Mouse (Mus musculus) embryonic fibroblast, embryonic 13.5 days (primary cell): ENCODE measurements around the gene Rab40c. TPM values are rescaled to one million over a fixed set of nuclear protein-coding genes. Genes with fewer than 3 reads are reported as not detected.
A peak's percentile ranks its signal among the peaks of the same experiment; 100 is the strongest.

Experiments
- H3K27ac ChIP-seq: 2 replicates; pipeline ENCODE4 v1.5.1; 2012; ENCODE audit warnings: low read length, control low read depth, inconsistent platforms; ENCODE audit not compliant: insufficient read depth
- H3K4me1 ChIP-seq: 2 replicates; pipeline ENCODE4 v1.6.1; 2011; ENCODE audit warnings: low read length; ENCODE audit not compliant: control insufficient read depth, insufficient read depth
- H3K4me3 ChIP-seq: 2 replicates; pipeline ENCODE4 v1.5.1; 2011; ENCODE audit warnings: mild to moderate bottlenecking, control low read depth, low read length; ENCODE audit not compliant: insufficient read depth
- CTCF ChIP-seq: IDR thresholded peaks from 2 replicates; pipeline ENCODE4 v1.5.1; 2011; ENCODE audit warnings: mild to moderate bottlenecking, control low read depth, low read length, moderate library complexity, borderline replicate concordance; ENCODE audit not compliant: insufficient read depth
- POLR2A ChIP-seq: IDR thresholded peaks from 2 replicates; pipeline ENCODE4 v1.6.1; 2011; ENCODE audit warnings: low read depth, mild to moderate bottlenecking, control low read depth, low read length, moderate library complexity
- polyA plus RNA-seq: library from polyadenylated mRNA; stranded (reverse); fragments of >200 nt; gene quantifications from 2 replicates; pipeline ENCODE4 v1.2.4, GENCODE M21; 2011; ENCODE audit warnings: low read depth; ENCODE audit not compliant: missing spikeins, insufficient read length

The Rab40c gene
- polyA plus RNA-seq, 1 experiment: 21.5 TPM

DNA sequence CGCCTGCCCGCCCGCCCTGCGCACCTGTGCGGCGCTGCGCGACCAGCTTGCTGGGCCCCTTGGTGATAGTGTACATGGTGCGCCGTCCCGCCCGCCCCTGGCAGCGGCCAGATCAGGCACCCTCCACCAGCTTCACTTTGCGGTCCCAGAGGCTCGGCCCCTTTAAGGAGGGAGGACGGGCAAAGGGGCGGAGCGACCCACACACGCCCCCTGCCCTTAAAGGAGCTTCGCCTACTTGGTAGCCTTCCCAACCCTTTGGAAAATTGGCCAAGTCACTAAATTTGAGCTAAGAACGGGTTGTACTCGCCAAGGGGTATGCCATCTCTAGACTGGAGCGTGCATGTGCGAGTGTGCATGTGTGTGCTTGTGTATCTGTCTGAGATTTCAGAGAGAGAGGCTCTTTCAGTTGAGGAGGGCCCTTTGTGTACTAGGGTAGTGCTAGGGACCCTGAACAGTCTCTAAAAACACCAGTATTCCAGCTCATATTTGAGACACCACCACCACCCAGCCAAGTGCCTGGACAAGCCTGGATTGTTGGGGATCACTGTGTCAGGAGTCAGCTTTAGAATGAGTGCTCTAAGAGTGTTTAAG, 50.8 kb downstream of the Rab40c start, which contains the start of gene Mcrip2:
Gene Mcrip2 (minus strand): TSS at position 164 of the 591 bp plus-strand sequence.
- no peaks in the 10 kb centered on the region for H3K4me1 ChIP-seq
- TF ChIP-seq CTCF: no peak
- TF ChIP-seq POLR2A: peak; percentile 51
- no peak within 1 kb of the TSS for H3K27ac ChIP-seq
- H3K4me3 ChIP-seq: peak within 1 kb of the TSS; percentile 56

GRCm38 (mm10) chr17:25867836-25868600, 51.5 kb downstream of the Rab40c start:
- TF ChIP-seq CTCF: no peak
- no peak for TF ChIP-seq POLR2A
- Histone ChIP-seq H3K4me3 (peak overlapping the region; percentile 56), H3K27ac (no peak overlapping the region), H3K4me1 (no peaks in the 10 kb centered on the region)

DNA sequence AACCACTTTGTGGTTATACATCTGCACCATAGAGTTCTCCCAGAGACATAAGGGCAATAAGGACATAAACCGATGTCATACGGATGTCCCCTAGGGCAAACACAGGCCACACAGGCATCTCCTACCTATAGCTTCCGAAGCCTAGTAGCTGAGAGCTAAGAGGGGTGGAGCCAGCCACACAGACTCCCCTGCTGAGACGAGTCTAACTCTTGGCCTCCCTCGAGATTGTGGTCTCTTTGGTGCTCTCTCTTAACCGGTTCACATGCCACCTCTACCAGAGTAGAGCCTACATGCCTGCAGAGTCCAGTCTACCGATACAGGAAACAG, 52.1 kb downstream of the Rab40c start:
- peak overlapping the region; percentile 56 for H3K4me3 ChIP-seq
- no peak overlapping the region for H3K27ac ChIP-seq
- no peaks in the 10 kb centered on the region for H3K4me1 ChIP-seq
- TF ChIP-seq CTCF (no peak), POLR2A (no peak)

DNA sequence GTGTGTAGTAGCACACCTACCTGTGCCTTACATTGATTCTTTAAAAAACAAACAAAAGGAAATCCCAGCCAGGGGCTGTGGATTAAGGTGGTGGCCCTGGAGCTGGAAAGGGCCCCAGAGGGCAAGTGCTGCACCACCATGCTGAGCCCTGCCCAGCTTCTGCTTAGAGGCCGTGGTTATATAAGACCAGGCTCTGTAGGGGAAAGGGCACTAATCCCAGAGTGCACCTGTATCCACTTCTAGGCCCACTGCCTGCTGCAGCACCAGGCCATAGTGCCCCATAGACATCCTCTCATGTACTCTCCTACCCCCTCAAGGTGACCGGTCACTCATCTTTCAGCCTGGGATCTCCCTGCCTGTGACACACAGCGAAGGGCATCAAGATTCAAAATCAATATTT, 53.4 kb downstream of the Rab40c start:
- TF ChIP-seq POLR2A (no peak), CTCF (no peak)
- no peak overlapping the region for H3K27ac ChIP-seq
- no peaks in the 10 kb centered on the region for H3K4me1 ChIP-seq
- H3K4me3 ChIP-seq: no peak overlapping the region

DNA sequence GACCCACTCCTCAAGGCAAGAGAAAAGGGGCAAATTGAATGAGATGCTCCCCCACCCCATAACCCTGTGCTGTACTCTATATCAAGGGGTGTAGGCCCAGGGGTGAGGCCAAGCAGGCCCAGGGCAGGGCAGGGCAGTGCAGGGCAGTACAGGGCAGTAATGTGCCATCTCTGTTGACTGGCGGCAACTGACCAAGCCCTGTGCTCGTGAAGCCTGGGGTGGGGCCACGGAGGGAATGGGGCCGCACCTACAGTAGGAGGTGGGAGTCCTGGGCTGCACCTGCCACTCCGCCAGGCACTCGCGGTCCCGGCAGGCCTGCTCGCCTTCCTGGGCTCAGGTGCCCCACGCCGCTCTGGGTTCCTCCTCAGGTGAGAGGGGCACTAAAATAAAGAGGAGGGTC, 54.2 kb downstream of the Rab40c start:
- Histone ChIP-seq H3K4me1 (no peaks in the 10 kb centered on the region), H3K27ac (no peak overlapping the region), H3K4me3 (no peak overlapping the region)
- TF ChIP-seq CTCF (no peak), POLR2A (no peak)

DNA sequence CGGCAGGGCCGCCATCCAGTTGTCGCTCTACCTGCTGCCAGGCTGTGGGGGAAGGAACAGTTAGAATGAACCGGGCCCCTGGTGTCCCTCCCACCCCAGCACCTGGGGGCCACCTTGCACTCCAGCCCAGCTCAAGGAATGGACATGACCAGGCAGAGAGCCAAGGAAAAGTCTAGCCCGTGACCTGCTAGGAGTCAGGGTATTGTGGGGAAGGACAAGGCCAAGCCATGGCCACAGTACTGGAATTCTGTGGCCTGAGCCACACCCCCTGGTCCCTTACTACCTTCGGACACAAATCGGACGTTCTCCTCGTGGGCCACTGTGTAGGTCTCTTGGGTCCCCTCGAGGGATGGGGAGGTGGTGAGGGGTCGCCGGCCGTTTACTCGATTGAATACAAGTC, 55.2 kb downstream of the Rab40c start:
- H3K27ac ChIP-seq: no peak overlapping the region
- H3K4me3 ChIP-seq: no peak overlapping the region
- no peak for TF ChIP-seq CTCF
- TF ChIP-seq POLR2A: no peak
- H3K4me1 ChIP-seq: no peaks in the 10 kb centered on the region

GRCm38 (mm10) chr17:25863681-25864080, 55.8 kb downstream of the Rab40c start:
- no peak overlapping the region for H3K4me3 ChIP-seq
- H3K27ac ChIP-seq: no peak overlapping the region
- TF ChIP-seq CTCF: no peak
- no peak for TF ChIP-seq POLR2A
- no peaks in the 10 kb centered on the region for H3K4me1 ChIP-seq

DNA sequence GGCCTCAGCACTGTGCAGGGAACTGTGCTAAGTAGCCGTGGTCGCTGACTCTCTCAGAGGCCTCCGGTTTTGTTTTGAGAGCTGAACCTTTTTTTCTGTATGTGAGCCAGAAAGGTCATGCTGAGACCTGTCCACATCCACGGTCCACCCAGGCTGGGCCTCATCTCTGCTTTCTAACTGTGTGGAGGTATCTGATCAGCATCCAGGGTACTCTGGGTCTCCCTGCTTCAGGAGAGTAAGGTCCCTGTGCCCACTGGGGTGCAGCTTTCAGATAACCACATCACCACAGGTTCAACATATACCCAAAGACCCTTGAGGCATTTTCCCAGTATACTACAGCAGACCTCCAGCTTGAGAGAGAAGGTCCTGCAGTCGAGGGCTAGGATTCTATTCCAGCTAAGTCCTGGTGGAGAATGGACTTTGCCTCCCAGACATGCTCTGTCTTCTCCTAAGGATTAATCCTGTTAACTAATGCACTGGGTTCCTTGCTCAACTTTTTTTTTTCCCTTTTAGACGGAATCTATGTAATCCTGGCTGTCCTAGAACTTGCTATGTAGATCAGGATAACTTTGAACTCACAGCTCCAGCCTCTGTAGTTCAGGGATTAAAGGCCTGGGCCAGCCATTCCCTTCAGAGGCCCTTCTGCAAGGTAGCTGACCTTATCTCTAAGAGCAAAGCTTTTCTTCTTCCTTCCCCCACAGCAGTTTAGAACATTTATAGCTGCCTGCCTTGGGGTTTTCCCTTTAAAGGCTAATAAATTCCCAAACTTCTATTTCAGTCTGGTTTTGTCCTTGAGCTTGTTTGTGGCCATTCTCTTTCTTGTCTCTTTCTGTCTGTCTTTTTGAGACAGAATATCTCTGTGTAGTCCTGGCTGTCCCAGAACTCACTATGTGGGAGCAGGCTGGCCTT, 57.6 kb downstream of the Rab40c start:
- Histone ChIP-seq H3K4me3 (peak overlapping the region; percentile 56), H3K4me1 (no peaks in the 10 kb centered on the region), H3K27ac (peak overlapping the region; percentile 9; the same call in 1 of the 2 replicates)
- TF ChIP-seq CTCF: no peak
- no peak for TF ChIP-seq POLR2A

DNA sequence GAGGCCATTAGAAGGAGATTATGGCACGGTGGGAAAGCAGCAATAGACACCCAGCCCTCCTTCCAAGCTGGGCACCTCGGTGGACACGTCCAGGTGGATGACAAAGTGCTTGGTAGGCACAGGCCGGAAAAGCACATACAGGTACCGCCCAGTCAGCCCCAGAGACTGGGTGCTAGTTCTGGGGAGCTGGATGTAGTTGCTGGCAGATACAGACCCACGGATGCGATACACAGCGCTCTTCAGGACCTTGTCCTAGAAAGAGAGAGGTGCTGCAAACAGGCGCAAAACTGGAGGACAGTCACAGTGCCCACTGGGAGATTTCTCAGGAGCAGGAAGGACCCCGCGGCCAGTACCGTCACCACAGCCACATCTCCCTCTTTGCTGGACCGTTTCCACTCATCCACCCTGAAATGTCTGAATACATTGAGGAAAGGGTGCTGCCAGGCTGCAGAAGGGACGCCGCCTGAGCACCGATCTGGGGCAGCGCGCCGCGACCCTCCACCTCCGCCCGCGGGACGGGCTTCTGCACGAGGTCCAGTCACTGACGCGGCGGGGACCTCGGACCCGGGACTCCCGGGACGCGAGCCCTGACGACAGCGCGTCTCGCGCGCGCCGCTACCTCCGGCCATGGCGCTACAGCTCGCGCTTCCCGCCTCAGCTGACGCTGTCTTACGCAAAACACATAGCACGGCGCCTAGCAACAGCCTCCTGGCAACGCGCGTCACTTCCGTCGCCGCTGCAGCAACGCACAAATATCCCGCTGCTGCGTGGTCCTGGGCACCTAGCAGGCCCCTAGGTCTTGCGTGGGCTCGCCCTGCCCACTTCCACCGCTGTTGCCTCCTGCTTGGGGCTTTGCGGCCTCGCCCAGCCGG, 58.5 kb downstream of the Rab40c start, which contains the start of gene Wdr90:
Gene Wdr90 (minus strand): TSS at position 670 of the 872 bp plus-strand sequence.
- H3K4me1 ChIP-seq: no peaks in the 10 kb centered on the region
- TF ChIP-seq CTCF (no peak), POLR2A (peak; percentile 72)
- H3K4me3 ChIP-seq: peak within 1 kb of the TSS; percentile 56
- H3K27ac ChIP-seq: peak within 1 kb of the TSS; percentile 9; the same call in 1 of the 2 replicates

- Histone ChIP-seq H3K4me1 (no peaks in the 10 kb centered on the region), H3K4me3 (no peak overlapping the region), H3K27ac (no peak overlapping the region)
- TF ChIP-seq CTCF: no peak
- TF ChIP-seq POLR2A: no peak
Measured at GRCm38 (mm10) chr17:25860229-25860628, 59.3 kb downstream of the Rab40c start.
